ENCODE assay signal across 20 mouse cellular contexts in genomic region chr8:71596798-71597197, GRCm38 (mm10). TPM values are rescaled to one million over a fixed set of nuclear protein-coding genes. Genes with fewer than 3 reads are reported as not detected.
DNase-seq lines count a peak whose midpoint lies in the region; ATAC-seq and TF ChIP-seq lines count a peak whose summit lies in the region.
"Had no signal": no experiment of that assay in that cellular context is flagged by ENCODE, and none has a peak within 500 bp of the region (broad histone marks: within the 10 kb centered on the region; RNA-seq: fewer than 3 reads in every experiment).

No protein-coding gene starts in this region.

- TF ChIP-seq EP300 in stomach, postnatal 0 days (optimal IDR thresholded peaks at IDR 0.05): no peak

- H3K9ac ChIP-seq in embryonic facial prominence, embryonic 14.5 days (ENCODE audit: low read depth, low read length): no peak overlapping the region
- no peak overlapping the region for H3K9ac ChIP-seq in hindbrain, embryonic 13.5 days
- H3K9ac ChIP-seq in stomach, postnatal 0 days (ENCODE audit: low read length): no peak overlapping the region
- H3K9ac ChIP-seq: liver, embryonic 12.5 days had no signal

- no peak for TF ChIP-seq CTCF in thymus, adult 2 months (IDR thresholded peaks at IDR 0.05; ENCODE audit: borderline replicate concordance, control insufficient read depth, extremely low read depth, insufficient read depth, low read length, poor library complexity)
- no peak for TF ChIP-seq CTCF in stomach, postnatal 0 days (IDR thresholded peaks at IDR 0.05; ENCODE audit: low read depth)

- peaks cover 9% of the 10 kb centered on the region for H3K27me3 ChIP-seq in embryonic facial prominence, embryonic 14.5 days (replicated peaks; ENCODE audit: control insufficient read depth, insufficient read depth, low read length)
- peaks cover 29% of the 10 kb centered on the region for H3K27me3 ChIP-seq in embryonic facial prominence, embryonic 10.5 days (replicated peaks; ENCODE audit: low read depth, poor library complexity, severe bottlenecking)
- H3K27me3 ChIP-seq in thymus, adult 2 months (ENCODE audit: control insufficient read depth, insufficient read depth, low read length): no peaks in the 10 kb centered on the region
- peaks cover 20% of the 10 kb centered on the region for H3K27me3 ChIP-seq in hindbrain, embryonic 13.5 days
- H3K27me3 ChIP-seq in stomach, postnatal 0 days (ENCODE audit: control insufficient read depth, insufficient read depth, low read length): no peaks in the 10 kb centered on the region; the same call in 1 of the 2 replicates

- H3K4me2 ChIP-seq in embryonic facial prominence, embryonic 14.5 days (ENCODE audit: low read depth, low read length): no peak overlapping the region
- H3K4me2 ChIP-seq in hindbrain, embryonic 13.5 days: no peak overlapping the region
- H3K4me2 ChIP-seq in stomach, postnatal 0 days (replicated peaks; ENCODE audit: low read depth): no peak overlapping the region
- H3K4me2 ChIP-seq: midbrain, embryonic 11.5 days had no signal

- no peaks in the 10 kb centered on the region for H3K9me3 ChIP-seq in embryonic facial prominence, embryonic 14.5 days (ENCODE audit: control insufficient read depth, low read length)
- no peaks in the 10 kb centered on the region for H3K9me3 ChIP-seq in embryonic facial prominence, embryonic 10.5 days
- H3K9me3 ChIP-seq in hindbrain, embryonic 13.5 days: no peaks in the 10 kb centered on the region
- no peaks in the 10 kb centered on the region for H3K9me3 ChIP-seq in stomach, postnatal 0 days (ENCODE audit: control insufficient read depth, low read length)
- H3K9me3 ChIP-seq: embryonic facial prominence, embryonic 12.5 days; liver, embryonic 12.5 days had no signal

- H3K27ac ChIP-seq in embryonic facial prominence, embryonic 14.5 days (replicated peaks; ENCODE audit: low read depth, low read length): no peak overlapping the region
- H3K27ac ChIP-seq in embryonic facial prominence, embryonic 10.5 days (replicated peaks): no peak overlapping the region
- H3K27ac ChIP-seq in thymus, adult 2 months (ENCODE audit: control insufficient read depth, insufficient read depth, low read length): no peak overlapping the region
- no peak overlapping the region for H3K27ac ChIP-seq in hindbrain, embryonic 13.5 days
- H3K27ac ChIP-seq in stomach, postnatal 0 days (replicated peaks): no peak overlapping the region
- H3K27ac ChIP-seq: embryonic facial prominence, embryonic 12.5 days; liver, embryonic 12.5 days had no signal

- no peak for ATAC-seq in embryonic facial prominence, embryonic 14.5 days (ENCODE audit: low read depth)
- 0 out of 2 replicates have a peak, but pooled peaks have one; percentile 5 for ATAC-seq in megakaryocyte progenitor cell, adult 5-6 weeks (replicated peaks; ENCODE audit: poor library complexity)
- ATAC-seq in hindbrain, embryonic 13.5 days (ENCODE audit: low FRiP score): no peak
- ATAC-seq in stomach, postnatal 0 days (ENCODE audit: low FRiP score, low TSS enrichment): no peak
- ATAC-seq: intestine, postnatal 0 days; liver, embryonic 12.5 days had no signal

- TF ChIP-seq POLR2A in thymus, adult 2 months (IDR thresholded peaks at IDR 0.05; ENCODE audit: control insufficient read depth, extremely low read depth, insufficient read depth, low read length, poor library complexity): no peak

- DNase-seq in embryonic facial prominence, embryonic 14.5 days (ENCODE audit: low spot score): peak; percentile 27
- DNase-seq in embryonic facial prominence, embryonic 10.5 days (ENCODE audit: low spot score): no peak
- DNase-seq in thymus, postnatal 4 days: peak; percentile 44
- no peak for DNase-seq in thymus, adult 2 months
- no peak for DNase-seq in left cerebral cortex, adult 9 months (ENCODE audit: low spot score in 2 of 2)
- no peak for DNase-seq in stomach, postnatal 0 days (ENCODE audit: low spot score)
- DNase-seq: adrenal gland, postnatal 36 days; cerebellum, postnatal 25 days; kidney, postnatal 14 days; layer of hippocampus, adult 9-11 months; left cerebral cortex, postnatal 4 days had no signal

- peaks cover 8% of the 10 kb centered on the region for H3K4me1 ChIP-seq in embryonic facial prominence, embryonic 14.5 days (ENCODE audit: control insufficient read depth, insufficient read depth, low read length)
- peaks cover 33% of the 10 kb centered on the region for H3K4me1 ChIP-seq in embryonic facial prominence, embryonic 10.5 days
- H3K4me1 ChIP-seq in thymus, adult 2 months (replicated peaks; ENCODE audit: control insufficient read depth, insufficient read depth, low read length): peaks cover 42% of the 10 kb centered on the region
- peaks cover 33% of the 10 kb centered on the region for H3K4me1 ChIP-seq in hindbrain, embryonic 13.5 days (replicated peaks)
- H3K4me1 ChIP-seq in stomach, postnatal 0 days (replicated peaks; ENCODE audit: control insufficient read depth, insufficient read depth): peaks cover 3% of the 10 kb centered on the region

- H3K36me3 ChIP-seq in embryonic facial prominence, embryonic 14.5 days (ENCODE audit: control insufficient read depth, insufficient read depth, low read length): peaks cover 10% of the 10 kb centered on the region; the same call in 1 of the 2 replicates
- peaks cover 25% of the 10 kb centered on the region for H3K36me3 ChIP-seq in embryonic facial prominence, embryonic 10.5 days (replicated peaks)
- H3K36me3 ChIP-seq in thymus, adult 2 months (ENCODE audit: control insufficient read depth, insufficient read depth, low read length): no peaks in the 10 kb centered on the region
- peaks cover 25% of the 10 kb centered on the region for H3K36me3 ChIP-seq in hindbrain, embryonic 13.5 days
- H3K36me3 ChIP-seq in stomach, postnatal 0 days (ENCODE audit: control insufficient read depth, insufficient read depth, low read length): no peaks in the 10 kb centered on the region

- 81% methylated on average over 4 of the region's 4 CpGs for WGBS in embryonic facial prominence, embryonic 14.5 days
- WGBS in embryonic facial prominence, embryonic 10.5 days: 87% methylated on average over 4 of the region's 4 CpGs
- WGBS in thymus, adult 2 months: 31% methylated on average over 4 of the region's 4 CpGs
- WGBS in hindbrain, embryonic 13.5 days: 88% methylated on average over 4 of the region's 4 CpGs
- WGBS in stomach, postnatal 0 days: 63% methylated on average over 4 of the region's 4 CpGs

- no peak overlapping the region for H3K4me3 ChIP-seq in embryonic facial prominence, embryonic 14.5 days (ENCODE audit: low read depth, low read length)
- no peak overlapping the region for H3K4me3 ChIP-seq in embryonic facial prominence, embryonic 10.5 days
- H3K4me3 ChIP-seq in thymus, adult 2 months (ENCODE audit: control insufficient read depth, insufficient read depth, low read length): no peak overlapping the region
- H3K4me3 ChIP-seq in hindbrain, embryonic 13.5 days: no peak overlapping the region
- H3K4me3 ChIP-seq in stomach, postnatal 0 days (ENCODE audit: low read depth, low read length): no peak overlapping the region
- H3K4me3 ChIP-seq: embryonic facial prominence, embryonic 12.5 days; liver, embryonic 12.5 days; myocyte had no signal

RNA-seq across cellular contexts. Expression of gene Fam129c, which starts 0.7 kb away (rescaled TPM):
- 2.3 and 3.5 TPM in 2 replicates for polyA plus RNA-seq in embryonic facial prominence, embryonic 14.5 days (2014; fragmentation: Nextera tagmentation; extraction: Ambion mirVana)
- 4.8 and 5.0 TPM in 2 replicates for polyA plus RNA-seq in embryonic facial prominence, embryonic 10.5 days (2016; fragmentation: Nextera tagmentation; extraction: Ambion mirVana)
- 23.9 and 28.4 TPM in 2 replicates for polyA plus RNA-seq in thymus, adult 2 months (2012; rRNA removed)
- total RNA-seq in megakaryocyte progenitor cell, adult 5-6 weeks (2015): 6.5 and 10.2 TPM in 2 replicates
- 1.00 and 5.3 TPM in 2 replicates for total RNA-seq in megakaryocyte progenitor cell, adult 5-6 weeks (2017)
- polyA plus RNA-seq in hindbrain, embryonic 13.5 days (2015; fragmentation: Nextera tagmentation; extraction: Ambion mirVana): 6.9 and 8.2 TPM in 2 replicates
- polyA plus RNA-seq in stomach, postnatal 0 days (2015; fragmentation: Nextera tagmentation; extraction: Ambion mirVana): 0.99 and 1.4 TPM in 2 replicates

RNA-seq across cellular contexts. Expression of gene Pgls, which starts 4.8 kb away (rescaled TPM):
- 239 and 245 TPM in 2 replicates for polyA plus RNA-seq in embryonic facial prominence, embryonic 14.5 days (2014; fragmentation: Nextera tagmentation; extraction: Ambion mirVana)
- polyA plus RNA-seq in embryonic facial prominence, embryonic 10.5 days (2016; fragmentation: Nextera tagmentation; extraction: Ambion mirVana): 249 and 260 TPM in 2 replicates
- polyA plus RNA-seq in thymus, adult 2 months (2012; rRNA removed): 280 and 369 TPM in 2 replicates
- 116 and 134 TPM in 2 replicates for total RNA-seq in megakaryocyte progenitor cell, adult 5-6 weeks (2015)
- total RNA-seq in megakaryocyte progenitor cell, adult 5-6 weeks (2017): 128 and 131 TPM in 2 replicates
- polyA plus RNA-seq in hindbrain, embryonic 13.5 days (2015; fragmentation: Nextera tagmentation; extraction: Ambion mirVana): 197 and 204 TPM in 2 replicates
- polyA plus RNA-seq in stomach, postnatal 0 days (2015; fragmentation: Nextera tagmentation; extraction: Ambion mirVana): 221 and 223 TPM in 2 replicates

RNA-seq across cellular contexts. Expression of gene Colgalt1, which starts 14.0 kb away (rescaled TPM):
- polyA plus RNA-seq in embryonic facial prominence, embryonic 14.5 days (2014; fragmentation: Nextera tagmentation; extraction: Ambion mirVana): 107 and 112 TPM in 2 replicates
- polyA plus RNA-seq in embryonic facial prominence, embryonic 10.5 days (2016; fragmentation: Nextera tagmentation; extraction: Ambion mirVana): 52.1 and 53.7 TPM in 2 replicates
- 134 and 158 TPM in 2 replicates for polyA plus RNA-seq in thymus, adult 2 months (2012; rRNA removed)
- total RNA-seq in megakaryocyte progenitor cell, adult 5-6 weeks (2015): 54.0 and 63.0 TPM in 2 replicates
- total RNA-seq in megakaryocyte progenitor cell, adult 5-6 weeks (2017): 62.0 and 67.2 TPM in 2 replicates
- 57.5 and 63.2 TPM in 2 replicates for polyA plus RNA-seq in hindbrain, embryonic 13.5 days (2015; fragmentation: Nextera tagmentation; extraction: Ambion mirVana)
- polyA plus RNA-seq in stomach, postnatal 0 days (2015; fragmentation: Nextera tagmentation; extraction: Ambion mirVana): 40.3 and 41.1 TPM in 2 replicates

RNA-seq across cellular contexts. Expression of gene Slc27a1, which starts 28.1 kb away (rescaled TPM):
- 15.5 and 20.4 TPM in 2 replicates for polyA plus RNA-seq in embryonic facial prominence, embryonic 14.5 days (2014; fragmentation: Nextera tagmentation; extraction: Ambion mirVana)
- polyA plus RNA-seq in embryonic facial prominence, embryonic 10.5 days (2016; fragmentation: Nextera tagmentation; extraction: Ambion mirVana): 21.8 and 30.7 TPM in 2 replicates
- 174 and 176 TPM in 2 replicates for polyA plus RNA-seq in thymus, adult 2 months (2012; rRNA removed)
- 3.6 TPM in 2 replicates for total RNA-seq in megakaryocyte progenitor cell, adult 5-6 weeks (2015)
- 3.5 and 3.8 TPM in 2 replicates for total RNA-seq in megakaryocyte progenitor cell, adult 5-6 weeks (2017)
- 78.5 and 81.9 TPM in 2 replicates for polyA plus RNA-seq in hindbrain, embryonic 13.5 days (2015; fragmentation: Nextera tagmentation; extraction: Ambion mirVana)
- 26.5 and 27.4 TPM in 2 replicates for polyA plus RNA-seq in stomach, postnatal 0 days (2015; fragmentation: Nextera tagmentation; extraction: Ambion mirVana)

RNA-seq across cellular contexts. Expression of gene Nxnl1, which starts 30.4 kb away (rescaled TPM):
- polyA plus RNA-seq in embryonic facial prominence, embryonic 14.5 days (2014; fragmentation: Nextera tagmentation; extraction: Ambion mirVana): 0.07 TPM in 1 of 2 replicates, not detected in the other
- polyA plus RNA-seq in embryonic facial prominence, embryonic 10.5 days (2016; fragmentation: Nextera tagmentation; extraction: Ambion mirVana): 0.15 TPM in 1 of 2 replicates, not detected in the other
- polyA plus RNA-seq in thymus, adult 2 months (2012; rRNA removed): 0.05 and 0.06 TPM in 2 replicates
- total RNA-seq in megakaryocyte progenitor cell, adult 5-6 weeks (2015): not detected in 2 replicates
- total RNA-seq in megakaryocyte progenitor cell, adult 5-6 weeks (2017): not detected in 2 replicates
- not detected in 2 replicates for polyA plus RNA-seq in hindbrain, embryonic 13.5 days (2015; fragmentation: Nextera tagmentation; extraction: Ambion mirVana)
- 0.04 and 0.05 TPM in 2 replicates for polyA plus RNA-seq in stomach, postnatal 0 days (2015; fragmentation: Nextera tagmentation; extraction: Ambion mirVana)
- total RNA-seq: left cerebral cortex, postnatal 4 days had no signal
- polyA plus RNA-seq: embryonic facial prominence, embryonic 12.5 days; forebrain, embryonic 11.5 days; hindbrain, embryonic 11.5 days; intestine, postnatal 0 days; midbrain, embryonic 11.5 days had no signal

Comparison
In these comparisons a context has a peak if more than half of its experiments do, and no peak if none do; other contexts are left out.
1. DNase-seq: peak in embryonic facial prominence, embryonic 14.5 days (single experiment) and thymus, postnatal 4 days (single experiment); none in embryonic facial prominence, embryonic 10.5 days (single experiment), thymus, adult 2 months (single experiment), left cerebral cortex, adult 9 months (0 of 2) and stomach, postnatal 0 days (single experiment).